Mouse (Mus musculus) olfactory bulb, adult 2 months (tissue): ENCODE measurements around the gene Knl1. TPM values are rescaled to one million over a fixed set of nuclear protein-coding genes. Genes with fewer than 3 reads are reported as not detected.

Experiments used
- H3K27ac ChIP-seq: fragments of 200-500 bp; 2 replicates; pipeline ENCODE4 v1.5.1; 2012; ENCODE audit warnings: low read depth, low read length; ENCODE audit not compliant: insufficient read depth
- H3K4me1 ChIP-seq: fragments of 200-500 bp; 2 replicates; pipeline ENCODE4 v1.6.1; 2012; ENCODE audit warnings: low read length; ENCODE audit not compliant: control insufficient read depth, insufficient read depth
- H3K4me3 ChIP-seq: fragments of 200-500 bp; 2 replicates; pipeline ENCODE4 v1.5.1; 2012; ENCODE audit warnings: mild to moderate bottlenecking, low read depth, low read length, moderate library complexity; ENCODE audit not compliant: insufficient read depth
- CTCF ChIP-seq: fragments of 200-500 bp; IDR thresholded peaks from 2 replicates; pipeline ENCODE4 v1.5.1; 2012; ENCODE audit warnings: low read depth, mild to moderate bottlenecking, low read length, moderate library complexity; ENCODE audit not compliant: insufficient read depth
- POLR2A ChIP-seq: fragments of 200-500 bp; IDR thresholded peaks from 2 replicates; pipeline ENCODE4 v1.6.1; 2012; ENCODE audit warnings: mild to moderate bottlenecking, low read depth, low read length, moderate library complexity; ENCODE audit not compliant: insufficient read depth
- WGBS: fragments of 180-500 bp; shearing (Covaris S2); methylation state at CpG from one replicate; pipeline ENCODE4 v1.1.7; 2018; 5-methylcytosine and 5-hydroxymethylcytosine counted together
- polyA plus RNA-seq: library from polyadenylated mRNA; stranded (reverse); fragments of >200 nt; gene quantifications from 2 replicates; pipeline ENCODE4 v1.2.4, GENCODE M21; 2012; ENCODE audit warnings: low replicate concordance; ENCODE audit not compliant: missing spikeins, insufficient read depth, insufficient read length

Gene Knl1
- polyA plus RNA-seq, 1 experiment: not detected

GRCm38 (mm10) chr2:119017647-119018046 is 29.3 kb upstream of the Knl1 start:
- Histone ChIP-seq H3K27ac (no peak overlapping the region), H3K4me1 (peaks cover 12% of the 10 kb centered on the region), H3K4me3 (no peak overlapping the region)
- TF ChIP-seq POLR2A: no peak
- TF ChIP-seq CTCF: no peak
- WGBS: 91% methylated on average over 3 of the region's 3 CpGs

- 47% methylated on average over 22 of the region's 22 CpGs for WGBS
- H3K4me3 ChIP-seq: no peak overlapping the region
- no peak for TF ChIP-seq POLR2A
- no peak for TF ChIP-seq CTCF
- H3K27ac ChIP-seq: peak overlapping the region; percentile 33; the same call in 1 of the 2 replicates
- peaks cover 12% of the 10 kb centered on the region for H3K4me1 ChIP-seq
Measured at GRCm38 (mm10) chr2:119018391-119019122, 28.4 kb upstream of the Knl1 start.

- peak overlapping the region; percentile 33; the same call in 1 of the 2 replicates for H3K27ac ChIP-seq
- whole genome bisulfite sequencing: 26% methylated on average over 5 of the region's 5 CpGs
- H3K4me1 ChIP-seq: peaks cover 12% of the 10 kb centered on the region
- H3K4me3 ChIP-seq: no peak overlapping the region
- no peak for TF ChIP-seq CTCF
- no peak for TF ChIP-seq POLR2A
Measured at GRCm38 (mm10) chr2:119019131-119019530, 27.8 kb upstream of the Knl1 start.

DNA sequence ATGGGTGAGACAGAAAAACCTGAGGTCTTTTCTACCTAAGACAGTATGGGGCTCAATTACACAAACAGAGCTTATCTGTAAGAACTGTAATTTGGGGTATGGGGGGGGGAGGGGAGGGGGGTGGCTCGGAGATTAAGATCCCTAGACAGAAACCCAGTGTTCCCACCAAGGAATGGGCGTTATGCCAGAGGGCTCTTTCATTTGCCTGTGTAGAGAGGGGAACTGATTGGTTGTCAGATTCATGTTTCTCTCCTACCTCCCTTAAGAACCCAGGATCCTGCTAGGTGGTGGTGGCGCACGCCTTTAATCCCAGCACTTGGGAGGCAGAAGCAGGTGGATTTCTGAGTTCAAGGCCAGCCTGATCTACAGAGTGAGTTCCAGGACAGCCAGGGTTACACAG is 27.4 kb upstream of the Knl1 start:
- TF ChIP-seq CTCF (no peak), POLR2A (no peak)
- Histone ChIP-seq H3K4me1 (peaks cover 12% of the 10 kb centered on the region), H3K4me3 (no peak overlapping the region), H3K27ac (no peak overlapping the region)
- WGBS: 49% methylated on average over 4 of the region's 4 CpGs

GRCm38 (mm10) chr2:119023154-119023660 is 23.7 kb upstream of the Knl1 start:
- no peak overlapping the region for H3K27ac ChIP-seq
- TF ChIP-seq CTCF (no peak), POLR2A (no peak)
- H3K4me3 ChIP-seq: no peak overlapping the region
- peaks cover 13% of the 10 kb centered on the region for H3K4me1 ChIP-seq
- WGBS: 86% methylated on average over 6 of the region's 6 CpGs

DNA sequence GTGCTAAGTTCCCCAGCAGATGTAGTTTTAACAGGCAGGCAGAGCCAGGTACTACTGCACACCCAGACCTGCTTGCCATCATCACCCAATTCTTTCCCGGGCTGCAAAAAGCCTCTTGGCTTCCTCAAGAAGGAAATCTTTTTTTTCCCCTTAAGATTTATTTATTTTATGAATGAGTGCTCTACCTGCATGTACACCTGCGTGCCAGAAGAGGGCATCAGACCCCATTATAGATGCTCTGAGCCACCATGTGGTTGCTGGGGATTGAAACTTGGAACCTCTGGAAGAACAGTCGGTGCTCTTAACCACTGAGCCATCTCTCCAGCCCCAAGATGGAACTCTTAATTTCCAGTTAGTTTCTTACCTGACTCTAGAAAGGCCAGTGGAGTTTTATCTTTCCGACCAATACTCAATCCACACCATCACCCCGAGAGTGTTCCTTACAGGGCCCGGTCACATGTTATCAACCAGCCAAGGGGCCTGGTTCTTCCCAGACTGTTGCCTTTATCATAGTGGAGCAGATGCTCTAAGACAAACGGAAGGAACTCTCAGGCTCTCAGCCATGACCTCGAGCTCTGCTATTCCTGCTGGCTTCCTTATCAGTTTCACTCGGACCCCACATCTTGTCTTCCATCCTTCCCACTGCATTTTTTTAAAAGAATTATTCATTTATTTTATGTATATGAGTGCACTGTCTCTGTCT is 22.2 kb upstream of the Knl1 start:
- H3K27ac ChIP-seq: no peak overlapping the region
- H3K4me3 ChIP-seq: no peak overlapping the region
- H3K4me1 ChIP-seq: peaks cover 4% of the 10 kb centered on the region
- TF ChIP-seq CTCF (no peak), POLR2A (no peak)
- WGBS: 72% methylated on average over 9 of the region's 9 CpGs

DNA sequence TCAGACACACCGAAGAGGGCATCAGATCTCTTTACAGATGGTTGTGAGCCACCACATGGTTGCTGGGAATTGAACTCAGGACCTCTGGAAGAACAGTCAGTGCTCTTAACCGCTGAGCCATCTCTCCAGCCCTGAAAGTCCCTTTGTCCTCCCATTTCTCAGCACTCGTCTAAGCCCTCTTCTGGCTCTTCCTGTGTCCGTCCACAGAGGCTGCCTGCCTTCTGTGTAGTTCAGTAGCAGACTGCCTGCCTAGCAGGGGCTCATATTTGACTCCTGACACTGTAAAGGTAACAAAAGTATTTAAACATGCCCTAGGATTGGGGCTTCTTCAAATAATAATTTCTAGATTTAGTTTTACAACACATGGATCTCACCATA is 21.7 kb upstream of the Knl1 start:
- 75% methylated on average over 4 of the region's 4 CpGs for WGBS
- H3K4me3 ChIP-seq: no peak overlapping the region
- TF ChIP-seq CTCF: no peak
- TF ChIP-seq POLR2A: no peak
- H3K27ac ChIP-seq: no peak overlapping the region
- H3K4me1 ChIP-seq: peaks cover 4% of the 10 kb centered on the region

DNA sequence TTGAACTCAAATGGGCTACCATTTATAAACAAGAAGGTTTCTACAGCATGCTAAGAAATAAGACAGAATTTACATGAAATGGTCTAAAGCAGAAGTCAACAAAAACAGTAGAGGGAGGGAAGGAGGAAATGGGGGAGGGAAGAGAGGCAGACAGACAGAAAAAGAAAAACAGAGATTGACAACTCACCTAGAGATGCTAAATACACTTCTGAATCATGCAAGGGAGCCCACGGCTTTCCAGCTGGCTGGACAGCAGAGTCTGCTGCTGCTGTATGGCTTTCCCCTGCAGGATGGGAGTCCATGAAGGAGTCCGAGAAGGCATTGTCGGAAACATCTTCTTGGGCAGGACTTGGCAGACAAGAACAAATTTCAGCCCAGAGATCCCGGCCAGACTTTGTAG is 20.0 kb upstream of the Knl1 start:
- H3K27ac ChIP-seq: no peak overlapping the region
- TF ChIP-seq POLR2A (no peak), CTCF (no peak)
- H3K4me3 ChIP-seq: no peak overlapping the region
- WGBS: 88% methylated on average over 4 of the region's 4 CpGs
- peaks cover 4% of the 10 kb centered on the region for H3K4me1 ChIP-seq

DNA sequence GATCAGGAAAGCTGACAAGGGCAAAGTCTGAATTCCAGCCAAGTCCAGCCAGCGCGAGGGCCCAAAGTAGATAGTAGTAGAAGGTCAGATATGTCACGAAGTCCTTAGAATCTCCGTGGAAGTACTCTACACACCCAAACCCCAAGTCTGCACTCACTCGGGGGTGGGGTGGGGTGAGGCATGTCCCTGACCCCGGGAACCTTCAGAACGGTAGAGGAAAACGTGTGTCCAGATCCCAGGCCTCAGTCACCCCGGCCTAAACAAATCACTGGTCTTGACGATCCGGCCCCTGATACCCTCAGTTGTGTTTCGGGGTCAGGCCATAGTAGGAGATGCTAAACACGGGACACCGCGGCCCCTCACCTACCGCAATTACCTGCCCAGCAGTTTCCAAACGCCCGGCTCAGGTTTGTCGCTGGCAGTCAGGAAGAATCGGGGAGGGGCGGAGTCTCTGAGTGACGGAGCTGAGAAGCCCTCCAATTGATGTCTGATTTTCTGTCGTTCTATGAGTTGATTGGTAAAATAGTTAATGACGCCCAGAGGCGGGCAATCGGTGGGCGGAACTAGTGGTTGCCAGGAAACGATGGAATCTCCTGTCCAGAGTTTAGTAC is 17.9 kb upstream of the Knl1 start, which contains the start of gene Ccdc32:
Gene Ccdc32 (minus strand): TSS at position 453 of the 611 bp plus-strand sequence.
- H3K4me1 ChIP-seq: peaks cover 4% of the 10 kb centered on the region
- H3K4me3 ChIP-seq: peak within 1 kb of the TSS; percentile 84
- no peak within 1 kb of the TSS for H3K27ac ChIP-seq
- TF ChIP-seq CTCF (no peak), POLR2A (peak; percentile 35; the same call in 1 of the 2 replicates)
- under 1% methylated on average over 28 of the region's 28 CpGs for WGBS
